Mouse (Mus musculus) spleen, postnatal 14 days (tissue): ENCODE data around the gene Ankrd6.

Source experiments
- DNase-seq, 2 experiments: peaks; one replicate each; pipeline ENCODE4 v3.0.0; 2021 to 2022; ENCODE audit warnings: low spot score in 2 of 2

Ankrd6 gene

DNA sequence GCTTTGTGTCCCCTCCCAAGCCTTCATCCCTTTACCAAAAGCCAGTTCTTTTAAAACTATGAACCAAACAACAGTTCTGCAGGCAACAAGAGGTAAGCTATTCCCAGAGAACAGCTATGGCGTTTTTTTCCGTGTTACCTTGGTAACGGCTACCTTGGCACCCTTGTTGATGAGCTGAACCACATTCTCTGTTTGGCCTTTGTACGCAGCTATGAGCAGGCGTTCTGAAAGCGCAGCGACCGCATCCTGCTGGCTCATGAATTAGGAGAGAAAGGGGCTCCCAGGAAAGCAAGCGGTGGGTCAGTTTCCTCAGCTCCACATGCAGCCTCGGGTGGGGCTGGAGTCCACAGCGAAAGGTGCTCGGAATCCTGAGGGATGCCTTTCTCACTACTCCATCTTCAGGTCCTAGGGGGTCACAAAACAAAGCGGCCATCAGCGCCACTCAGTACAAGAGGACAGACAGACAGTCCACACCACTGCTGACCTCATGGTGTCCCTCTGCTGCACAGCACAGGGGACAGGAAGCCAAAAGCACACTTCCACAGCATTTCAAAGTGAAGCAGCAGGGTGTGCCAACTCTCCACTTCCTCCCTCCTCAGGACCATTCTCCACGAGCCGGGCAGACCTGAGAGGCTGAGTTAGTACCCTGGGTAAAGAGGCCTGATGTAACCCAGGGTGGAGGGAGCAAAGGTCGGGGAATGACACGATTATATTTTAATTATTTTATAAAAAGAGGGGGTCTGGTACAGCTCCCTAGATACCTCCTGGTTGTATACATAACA is 90.3 kb downstream of the Ankrd6 start:
- no peak for DNase-seq

DNA sequence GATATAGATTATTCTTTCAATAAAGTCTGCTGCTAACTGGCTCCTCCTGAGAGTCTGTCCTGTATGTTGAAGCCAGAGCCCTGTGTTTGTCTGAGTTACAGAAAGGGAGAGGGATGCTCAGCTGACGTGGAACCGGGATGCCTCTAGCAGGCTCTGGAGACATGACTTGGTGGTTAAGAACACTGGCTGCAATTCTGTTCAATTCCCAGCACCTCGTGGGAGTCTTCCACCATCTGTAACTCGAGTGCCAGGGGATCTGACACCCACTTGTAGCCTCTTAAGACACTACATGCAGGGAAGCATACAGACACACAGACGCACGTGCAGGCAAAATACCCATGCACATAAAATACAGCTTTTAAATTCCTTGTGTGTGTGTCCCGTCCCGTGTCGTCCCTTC is 95.1 kb downstream of the Ankrd6 start:
- no peak for DNase-seq

DNA sequence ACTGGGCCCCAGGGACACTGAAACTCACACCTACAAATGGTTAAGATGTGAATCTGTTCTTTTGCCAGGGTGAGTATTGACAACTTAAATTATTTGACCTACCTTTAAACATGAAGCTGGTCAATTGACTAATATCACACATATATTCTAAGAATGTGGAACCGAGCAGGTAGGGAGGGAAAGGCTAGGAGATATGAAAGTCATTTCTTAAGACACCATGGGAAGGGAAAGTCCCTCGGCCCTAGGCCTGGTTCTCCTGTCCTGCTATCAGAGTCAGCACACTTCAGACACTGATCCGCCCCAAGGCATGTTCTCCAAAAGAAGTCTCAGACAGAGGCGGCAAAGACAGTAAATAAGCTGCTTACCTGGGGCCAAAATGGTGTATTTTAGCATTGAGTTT is 95.7 kb downstream of the Ankrd6 start:
- no peak for DNase-seq

DNA sequence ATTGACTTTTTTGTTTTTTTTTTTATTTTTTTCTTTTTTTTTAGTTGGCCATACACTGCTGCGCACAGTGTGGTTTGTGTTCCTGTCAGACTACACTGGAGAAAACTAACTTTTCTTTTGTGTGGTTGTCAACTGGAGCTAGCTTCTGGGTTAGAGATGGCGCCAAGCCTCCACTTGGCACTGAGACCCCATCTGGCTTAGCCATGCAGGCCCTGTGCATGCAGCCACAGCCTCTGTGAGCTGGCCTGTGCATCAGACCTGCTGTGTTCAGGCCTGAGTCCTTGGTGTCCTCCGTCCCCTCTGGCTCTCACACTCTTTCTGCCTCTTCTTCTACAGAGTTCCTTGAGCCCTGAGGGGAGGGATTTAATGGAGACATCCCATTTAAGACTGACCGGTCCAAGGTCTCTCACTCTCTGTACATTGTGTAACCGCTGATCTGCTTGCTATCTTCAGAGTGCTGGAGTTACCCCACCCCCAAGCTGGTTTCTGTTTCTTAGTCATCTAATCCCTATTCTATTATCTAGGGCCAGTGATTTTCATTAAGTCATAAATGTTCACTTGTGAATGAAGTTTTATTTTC is 96.9 kb downstream of the Ankrd6 start:
- DNase-seq: no peak

DNA sequence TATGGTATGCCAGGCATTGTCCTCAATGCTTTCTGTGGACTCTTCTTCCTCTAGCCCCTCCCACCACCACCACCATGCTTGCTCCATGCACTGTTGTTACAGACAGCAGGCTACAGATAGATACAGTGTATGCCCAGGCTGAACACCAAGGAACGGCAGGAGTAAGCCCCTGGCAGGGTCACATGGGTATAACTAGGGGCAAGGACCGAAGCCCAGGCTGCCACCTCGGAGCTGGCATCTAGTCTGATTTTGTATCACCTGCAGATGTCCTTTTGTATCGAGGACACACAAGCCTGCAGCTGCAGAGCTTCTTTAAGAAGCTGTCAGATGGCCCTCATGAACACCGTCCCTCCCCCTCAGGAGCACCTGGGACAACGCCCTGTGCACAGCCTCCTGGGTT is 97.8 kb downstream of the Ankrd6 start:
- DNase-seq: no peak

DNA sequence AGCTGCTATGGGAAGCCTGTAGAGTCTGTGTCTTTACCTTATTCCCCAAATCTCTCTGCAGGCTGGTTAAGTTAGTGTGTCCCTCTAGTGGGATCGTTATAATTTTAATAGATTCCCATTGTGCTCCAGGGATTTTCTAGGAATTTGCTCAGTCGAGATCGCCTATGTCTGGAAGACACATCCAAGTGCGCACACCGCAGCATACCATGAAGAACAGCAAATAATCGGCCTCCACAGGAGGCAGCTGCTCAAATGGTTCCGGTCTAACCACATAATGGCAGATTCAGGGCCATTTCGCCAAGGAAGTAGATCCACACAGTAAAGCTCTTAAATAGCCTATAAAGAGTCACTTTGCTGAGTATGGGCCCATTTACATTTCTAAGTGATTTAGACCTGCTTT is 98.3 kb downstream of the Ankrd6 start:
- DNase-seq: no peak

DNA sequence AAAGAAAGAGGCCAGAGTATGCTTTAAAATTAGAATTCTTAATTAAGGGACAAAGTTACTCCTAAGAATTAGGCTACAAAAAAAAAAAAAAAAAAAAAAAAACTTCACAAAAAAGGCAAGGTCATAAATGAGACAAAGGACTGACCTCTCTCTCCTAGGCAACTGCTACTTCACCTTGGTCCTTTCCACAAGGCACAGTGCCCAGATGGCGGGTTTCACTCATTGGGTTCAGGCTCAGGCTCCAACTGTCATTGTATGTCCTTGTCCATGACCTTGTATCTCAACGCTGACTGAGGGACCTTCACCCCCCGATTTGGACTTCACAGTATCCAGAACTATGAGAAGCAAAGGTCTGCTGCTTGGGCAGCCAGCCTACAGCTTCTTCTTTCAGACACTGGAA is 112.2 kb downstream of the Ankrd6 start:
- no peak for DNase-seq

DNA sequence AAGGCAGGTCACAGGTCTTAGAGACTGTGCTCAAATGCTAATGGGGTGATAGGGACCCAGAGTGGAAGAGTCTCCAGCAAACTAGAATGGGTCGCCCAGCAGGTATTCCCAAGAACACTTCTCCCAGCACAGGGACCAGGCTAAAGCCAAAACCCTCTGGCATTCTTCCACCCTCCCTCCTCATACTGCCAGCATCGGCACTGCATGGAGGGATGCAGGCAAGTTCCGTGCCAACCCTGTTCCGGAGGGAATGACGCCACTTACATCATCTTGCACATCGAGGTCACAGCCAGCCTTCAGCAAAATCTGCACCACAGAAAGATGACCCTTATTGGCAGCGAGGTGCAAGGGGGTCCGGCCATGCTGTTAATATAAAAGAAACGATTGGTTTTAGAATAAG is 114.6 kb downstream of the Ankrd6 start:
- DNase-seq: no peak

DNA sequence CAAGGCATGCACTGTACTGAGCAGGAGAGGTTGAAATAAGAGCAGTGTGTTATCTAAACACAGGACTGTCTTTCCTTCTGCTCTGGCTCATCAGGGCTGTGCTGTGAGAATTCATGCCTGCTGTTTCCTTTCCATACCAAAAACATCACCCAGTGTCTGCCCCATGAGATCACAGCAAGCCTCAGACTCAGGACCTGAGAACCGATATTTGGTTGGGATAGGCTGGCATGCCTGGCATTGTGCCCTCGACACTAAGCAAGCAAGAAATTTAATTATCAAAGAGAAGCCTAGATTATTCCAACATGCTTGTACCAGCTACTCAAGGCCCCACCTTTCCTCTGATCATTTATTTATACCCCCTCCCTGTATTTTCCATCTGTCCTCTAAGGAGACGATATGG is 116.1 kb downstream of the Ankrd6 start:
- DNase-seq: no peak

DNA sequence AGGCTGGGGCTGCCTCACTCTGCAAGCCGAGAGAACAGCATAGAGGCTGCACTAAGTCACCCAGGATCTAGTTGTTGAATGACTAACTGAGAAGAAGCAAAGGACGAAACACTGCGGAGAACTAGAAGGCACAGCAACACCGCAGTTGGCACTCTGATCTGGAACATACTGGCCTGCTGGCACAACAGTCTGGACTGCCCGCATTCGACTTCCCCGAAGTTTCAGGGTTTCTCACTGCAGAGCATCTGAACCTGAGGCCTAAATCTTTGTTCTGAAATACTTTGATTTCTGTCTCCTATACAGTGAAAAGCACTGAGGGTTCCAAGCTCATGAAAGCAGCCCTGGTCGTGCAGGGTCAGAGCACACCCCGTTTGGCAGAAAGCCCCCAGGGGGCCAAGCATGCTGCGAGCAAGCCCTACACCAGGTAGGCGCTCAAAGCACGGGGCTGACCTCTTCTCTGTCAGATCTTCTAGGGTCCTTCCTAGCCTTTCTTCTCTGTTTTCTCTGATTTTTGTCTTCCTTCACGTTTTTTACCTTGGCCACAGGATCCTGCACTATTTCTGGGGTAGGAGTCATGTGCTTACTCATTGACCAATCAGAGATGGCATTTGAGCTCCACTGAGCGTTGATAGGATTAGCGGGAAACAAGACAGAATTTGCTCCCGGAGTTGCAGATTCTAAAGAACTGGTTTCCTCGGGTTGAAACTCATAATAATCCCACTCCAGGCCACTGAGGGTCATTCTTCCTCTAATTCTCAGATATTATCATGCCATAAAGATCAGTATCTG is 117.0 kb downstream of the Ankrd6 start:
- DNase-seq: no peak

DNA sequence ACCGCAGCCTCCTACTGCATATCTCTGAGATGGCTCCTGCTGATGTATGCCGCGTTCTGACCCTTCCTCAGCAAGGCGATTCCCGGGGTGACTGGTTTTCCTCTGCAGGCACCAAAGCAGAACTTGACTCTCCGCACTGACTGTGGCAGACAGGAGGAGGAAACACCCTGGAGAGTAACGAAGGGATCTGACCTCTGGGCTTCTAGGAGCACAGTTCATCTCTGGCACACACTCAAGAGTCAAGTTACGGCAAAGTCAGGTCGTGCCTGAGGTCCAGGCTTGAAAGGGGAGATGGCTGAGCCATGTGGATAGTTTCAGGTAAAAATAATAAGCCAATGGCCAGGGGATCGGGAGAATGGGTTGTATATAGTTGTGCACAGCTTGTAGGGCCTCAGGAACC is 121.3 kb downstream of the Ankrd6 start:
- DNase-seq: no peak

DNA sequence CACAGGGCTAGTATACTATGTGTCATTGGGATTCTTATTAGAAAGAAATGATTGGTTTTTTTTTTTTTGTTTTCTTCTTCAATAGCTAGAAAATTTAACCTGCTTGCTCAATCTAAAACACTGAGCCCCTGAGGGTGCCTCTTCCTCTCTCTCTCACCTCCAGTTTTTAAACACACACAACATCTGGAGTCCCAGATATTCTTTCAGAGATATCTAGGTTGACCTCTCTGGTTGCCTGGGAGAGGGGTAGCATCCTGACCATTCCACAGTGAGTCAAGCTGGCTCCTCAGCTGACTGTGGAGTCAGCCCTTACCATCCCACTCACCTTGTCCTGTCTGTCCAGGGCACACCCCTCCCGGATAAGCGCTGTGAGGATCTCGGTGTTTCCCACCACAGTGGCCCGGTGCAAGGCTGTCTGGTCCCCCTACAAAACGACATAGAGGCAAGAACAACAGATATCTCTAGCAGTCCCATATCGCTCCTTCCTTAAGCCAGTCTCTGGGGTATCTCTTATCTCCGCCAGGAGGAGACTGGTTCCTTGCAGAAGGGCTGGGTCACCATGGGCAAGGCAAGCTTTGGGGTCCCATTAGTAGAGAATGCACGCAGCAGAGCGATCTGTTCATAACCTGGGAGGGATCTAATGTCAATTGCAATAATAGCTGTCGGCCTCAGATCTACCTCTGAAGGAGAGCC is 122.1 kb downstream of the Ankrd6 start:
- no peak for DNase-seq

DNA sequence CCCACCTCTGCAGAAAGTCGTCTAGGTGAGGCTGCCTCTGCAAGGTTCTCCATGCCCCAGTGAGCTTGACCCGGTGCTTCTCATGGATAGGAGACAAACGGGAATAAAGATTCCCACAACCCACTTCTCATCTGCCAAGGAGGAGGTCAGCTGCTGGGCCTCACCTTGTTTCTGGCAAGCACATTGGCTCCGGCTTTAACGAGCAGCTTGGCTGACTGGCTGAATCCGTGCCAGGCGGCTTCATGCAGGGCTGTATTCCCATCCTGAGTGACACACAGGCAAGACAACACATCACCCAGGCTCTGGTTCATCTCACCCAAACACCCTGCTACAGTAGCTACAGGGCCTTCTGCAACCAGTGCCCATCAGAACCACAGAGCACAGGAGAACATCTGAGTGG is 123.7 kb downstream of the Ankrd6 start:
- DNase-seq: no peak

DNA sequence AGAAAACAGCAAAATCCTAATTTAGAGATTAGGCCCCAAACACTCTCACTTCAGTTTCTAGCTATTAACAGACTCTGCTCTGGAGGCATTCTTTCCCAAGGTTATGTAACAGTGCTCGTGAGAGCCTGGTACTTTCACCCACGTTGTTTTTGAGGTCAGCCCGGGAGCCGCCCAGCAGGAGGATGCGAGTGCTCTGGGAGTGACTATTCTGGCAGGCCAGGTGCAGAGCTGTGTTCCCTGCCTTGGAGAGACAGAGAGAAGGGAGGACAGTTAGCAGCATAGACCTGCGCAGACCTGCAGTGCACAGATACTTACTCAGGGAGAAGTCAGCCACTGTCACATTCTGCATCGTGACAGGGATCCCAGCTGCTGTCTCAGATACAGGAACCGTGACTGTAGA is 126.4 kb downstream of the Ankrd6 start:
- DNase-seq: no peak

DNA sequence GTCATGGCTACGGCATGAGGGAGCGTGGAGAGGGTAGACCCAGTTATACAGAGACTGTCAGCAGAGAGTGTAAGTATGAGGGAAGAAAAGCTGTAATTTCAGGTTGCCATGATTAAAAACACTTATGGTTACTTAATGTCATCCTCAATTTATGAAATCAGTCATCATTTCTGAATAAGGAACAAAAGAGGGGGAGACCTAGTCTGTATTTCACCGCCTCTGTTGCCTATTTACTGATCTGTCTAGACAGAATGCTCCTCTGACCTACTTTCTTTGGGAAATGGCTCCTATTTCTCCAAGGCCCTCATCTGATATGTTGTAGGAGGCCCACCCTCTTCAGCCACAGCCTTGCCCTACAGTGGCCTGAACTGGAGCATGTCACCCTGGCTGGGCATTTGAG is 130.0 kb downstream of the Ankrd6 start:
- DNase-seq: no peak

DNA sequence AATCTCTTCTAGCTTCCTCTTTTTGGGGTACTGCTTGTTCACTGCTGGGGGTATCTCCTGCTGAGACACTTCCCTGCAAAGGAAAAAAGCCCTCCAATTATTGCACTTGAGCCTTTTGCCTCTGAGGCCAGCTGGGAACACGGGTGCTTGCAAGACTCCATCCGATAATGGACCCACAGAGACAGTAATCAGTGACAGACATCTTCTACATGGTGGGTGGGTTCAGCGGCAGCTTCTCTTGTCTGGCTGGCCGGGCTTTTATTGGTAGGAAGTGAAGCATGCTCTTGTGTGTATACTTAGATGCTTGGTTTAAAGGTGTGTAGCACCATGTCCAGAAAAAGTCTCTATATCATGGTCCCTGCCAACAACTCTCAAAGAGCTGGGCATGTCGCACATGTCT is 133.2 kb downstream of the Ankrd6 start:
- DNase-seq: no peak

DNA sequence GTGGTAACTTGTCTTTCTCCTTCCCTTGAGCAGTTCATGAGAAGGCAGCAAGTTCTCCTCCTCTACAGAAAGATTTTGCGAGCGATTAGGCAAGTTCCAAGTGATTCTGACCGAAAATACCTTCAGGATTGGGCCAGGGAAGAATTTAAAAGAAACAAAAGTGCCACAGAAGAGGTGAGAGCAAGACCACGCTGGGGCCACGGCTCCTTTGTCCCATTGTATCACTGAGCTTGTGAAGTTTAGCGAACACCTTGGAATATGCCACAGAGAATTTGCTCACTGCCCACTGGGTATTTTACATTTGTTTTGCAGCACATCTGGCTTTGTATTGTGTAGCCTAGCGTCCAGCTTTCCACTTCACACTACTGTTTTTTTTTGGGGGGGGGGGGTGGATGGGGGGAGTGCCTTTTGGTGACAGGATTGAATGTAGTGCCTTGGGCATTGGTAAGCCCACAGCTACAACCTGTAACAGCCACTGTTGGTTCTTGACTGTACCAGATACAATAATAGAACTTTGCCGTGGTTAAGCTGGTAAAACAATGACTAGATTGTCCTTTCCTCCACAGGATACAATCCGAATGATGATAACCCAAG is 150.0 kb downstream of the Ankrd6 start:
- no peak for DNase-seq

DNA sequence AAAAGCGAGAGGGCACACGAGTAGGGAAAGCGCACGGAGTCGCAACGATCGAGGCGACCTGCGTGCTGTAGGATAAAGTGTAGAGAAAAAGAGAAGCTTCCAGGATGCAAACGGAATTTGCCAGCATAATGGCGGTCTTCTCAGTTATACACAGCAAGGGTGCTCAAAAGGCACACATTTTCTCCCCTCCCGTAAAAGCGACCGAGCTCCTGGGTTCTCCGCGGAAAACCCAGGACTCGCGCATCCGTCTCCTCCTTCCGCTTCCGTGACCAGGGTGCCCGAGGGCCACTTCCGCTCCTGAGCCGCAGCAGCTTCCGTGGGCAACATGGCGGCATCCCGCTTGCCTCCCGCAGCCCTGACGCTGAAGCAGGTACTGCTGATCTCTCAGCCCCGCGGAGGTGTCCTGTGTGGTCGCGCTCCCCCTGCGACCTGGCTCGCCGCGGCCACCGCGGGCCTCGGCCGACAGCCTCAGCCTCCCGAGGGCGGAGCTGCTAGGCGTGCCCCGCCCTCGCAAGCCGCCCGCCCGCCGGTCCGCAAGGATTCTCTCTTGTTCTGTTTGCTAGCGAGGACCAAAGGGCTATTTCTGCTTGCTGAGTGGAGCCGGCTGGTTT is 150.6 kb downstream of the Ankrd6 start, which contains the start of gene Lyrm2:
Gene Lyrm2, plus strand, starts transcription at position 288 of the 611 bp plus-strand sequence.
- DNase-seq: peak; percentile 60 to 65

DNA sequence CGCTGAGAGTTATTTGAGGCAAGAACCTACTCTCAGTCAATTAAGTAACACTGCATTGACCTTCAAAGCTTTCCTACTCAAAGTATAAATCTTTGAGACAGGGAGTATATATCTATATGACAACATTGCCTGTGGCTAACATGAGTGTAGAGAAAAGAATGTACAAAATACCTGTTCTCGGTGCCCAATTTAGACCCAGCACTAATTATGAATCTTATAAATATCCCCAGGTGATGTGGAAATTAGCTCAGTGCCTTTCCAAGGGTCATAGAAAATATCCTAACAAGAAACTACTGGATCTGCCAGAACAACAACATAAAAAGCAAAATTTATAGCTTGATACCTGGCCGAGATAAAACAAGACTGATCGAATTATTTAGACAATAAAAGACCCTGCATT is 151.7 kb downstream of the Ankrd6 start:
- no peak for DNase-seq

DNA sequence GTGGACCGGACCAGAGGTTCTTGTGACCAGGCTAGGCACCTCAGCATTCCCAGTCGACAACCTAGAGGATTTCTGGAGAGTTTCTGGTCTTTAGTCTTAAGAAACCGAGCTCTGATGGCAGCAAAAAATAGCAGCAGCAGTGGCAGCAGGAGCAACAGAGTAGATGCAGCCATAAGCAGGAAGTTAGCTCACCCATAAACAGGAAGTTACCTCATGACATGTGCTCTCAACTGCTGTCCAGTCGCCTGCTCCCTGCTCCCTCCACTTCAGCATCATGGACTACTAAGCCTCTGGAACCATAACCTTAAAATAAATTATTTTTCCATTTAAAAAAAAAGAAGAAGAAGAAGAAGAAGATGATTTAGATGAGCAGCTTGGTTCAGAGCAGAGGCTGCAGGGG is 161.6 kb downstream of the Ankrd6 start:
- DNase-seq: no peak

DNA sequence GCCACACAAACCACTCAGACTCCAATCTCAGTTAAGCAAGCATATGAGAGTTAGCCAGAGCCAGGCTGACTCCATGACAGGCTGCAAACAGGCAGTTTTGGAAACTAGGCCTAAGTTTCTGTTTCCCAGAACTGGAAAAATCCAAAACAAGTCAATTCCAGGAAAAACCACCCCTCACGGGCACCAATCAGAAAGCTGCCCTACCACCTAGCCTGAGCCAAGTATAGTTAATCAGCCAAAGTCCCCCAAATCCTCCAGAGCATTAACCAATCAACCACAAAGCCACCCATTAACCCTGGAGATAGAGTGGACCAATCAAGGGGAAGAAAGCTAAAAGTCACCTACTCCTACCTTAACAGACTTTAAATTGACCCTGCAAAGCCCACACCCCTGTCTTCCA is 163.5 kb downstream of the Ankrd6 start:
- DNase-seq: no peak

DNA sequence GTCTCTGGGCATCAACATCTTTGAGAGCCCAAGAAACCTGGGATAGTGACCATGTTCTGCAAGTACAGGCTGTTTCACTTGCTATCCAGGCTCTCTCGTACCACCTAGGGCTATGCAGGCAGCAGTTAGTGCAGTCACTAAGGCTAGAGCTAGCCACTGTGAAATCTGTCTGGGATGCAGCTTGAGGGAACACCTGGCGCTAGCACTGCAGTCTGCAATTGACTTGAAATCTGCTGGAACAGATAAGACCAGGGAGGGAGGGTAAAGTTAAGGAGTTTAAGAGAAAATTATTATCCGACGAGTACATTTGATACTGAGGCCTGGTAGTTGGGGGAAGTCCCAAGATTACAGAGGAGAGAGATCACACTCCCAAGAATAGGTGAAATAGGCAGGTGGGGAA is 170.6 kb downstream of the Ankrd6 start:
- DNase-seq: no peak
